Mouse (Mus musculus): Measurements from ENCODE around the gene Wnt16. TPM values are rescaled to one million over a fixed set of nuclear protein-coding genes. Genes with fewer than 3 reads are reported as not detected.

The Wnt16 gene
- polyA plus RNA-seq, 1 experiment from 2014 or later: not detected

GRCm38 (mm10) chr6:22282405-22282804 lies 5.6 kb upstream of the Wnt16 start:
- DNase-seq (no peak), ATAC-seq (no peak)
- H3K27ac ChIP-seq (ENCODE audit: low read depth): no peak overlapping the region
- no peak overlapping the region for H3K9ac ChIP-seq (replicated peaks)
- H3K27me3 ChIP-seq (ENCODE audit: insufficient read depth, low read length): 0 out of 2 replicates have a peak, but pooled peaks cover 2% of the 10 kb centered on the region
- no peak overlapping the region for H3K4me3 ChIP-seq (ENCODE audit: low read depth, low read length)
- no peak for TF ChIP-seq EP300 (IDR thresholded peaks at IDR 0.05; ENCODE audit: low read depth)
- no peak for TF ChIP-seq CTCF (IDR thresholded peaks at IDR 0.05; ENCODE audit: low read depth)
- 73% methylated on average over 4 of the region's 4 CpGs for WGBS (ENCODE audit: insufficient replicate concordance)
- no peak overlapping the region for H3K4me2 ChIP-seq (ENCODE audit: low read depth, low read length)
- no peaks in the 10 kb centered on the region for H3K36me3 ChIP-seq (replicated peaks; ENCODE audit: insufficient read depth, low read length)
- H3K9me3 ChIP-seq (ENCODE audit: low read length): no peaks in the 10 kb centered on the region
- peaks cover 10% of the 10 kb centered on the region for H3K4me1 ChIP-seq (ENCODE audit: insufficient read depth)

- H3K27ac ChIP-seq (ENCODE audit: low read depth): no peak overlapping the region
- DNase-seq: peak; percentile 27
- no peaks in the 10 kb centered on the region for H3K9me3 ChIP-seq (ENCODE audit: low read length)
- ATAC-seq: peak; percentile 15; the same call in 1 of the 2 replicates
- H3K36me3 ChIP-seq (replicated peaks; ENCODE audit: insufficient read depth, low read length): no peaks in the 10 kb centered on the region
- peaks cover 28% of the 10 kb centered on the region for H3K27me3 ChIP-seq (ENCODE audit: insufficient read depth, low read length)
- H3K4me3 ChIP-seq (ENCODE audit: low read depth, low read length): peak overlapping the region; percentile 31
- WGBS (ENCODE audit: insufficient replicate concordance): 3% methylated on average over 38 of the region's 38 CpGs
- peak overlapping the region; percentile 51 for H3K4me2 ChIP-seq (ENCODE audit: low read depth, low read length)
- H3K9ac ChIP-seq (replicated peaks): no peak overlapping the region
- H3K4me1 ChIP-seq (ENCODE audit: insufficient read depth): 0 out of 2 replicates have a peak, but pooled peaks cover 3% of the 10 kb centered on the region
- TF ChIP-seq EP300 (IDR thresholded peaks at IDR 0.05; ENCODE audit: low read depth) (no peak), CTCF (IDR thresholded peaks at IDR 0.05; ENCODE audit: low read depth) (peak; percentile 28)
Observed at GRCm38 (mm10) chr6:22288737-22289460, 872 bp downstream of the Wnt16 start.

GRCm38 (mm10) chr6:22289461-22290021 lies 1.5 kb downstream of the Wnt16 start:
- TF ChIP-seq CTCF (IDR thresholded peaks at IDR 0.05; ENCODE audit: low read depth): no peak
- TF ChIP-seq EP300 (IDR thresholded peaks at IDR 0.05; ENCODE audit: low read depth): no peak
- Histone ChIP-seq H3K4me2 (ENCODE audit: low read depth, low read length) (peak overlapping the region; percentile 51), H3K4me3 (ENCODE audit: low read depth, low read length) (peak overlapping the region; percentile 31), H3K36me3 (replicated peaks; ENCODE audit: insufficient read depth, low read length) (no peaks in the 10 kb centered on the region), H3K9ac (replicated peaks) (no peak overlapping the region), H3K4me1 (ENCODE audit: insufficient read depth) (0 out of 2 replicates have a peak, but pooled peaks cover 3% of the 10 kb centered on the region), H3K9me3 (ENCODE audit: low read length) (no peaks in the 10 kb centered on the region), H3K27ac (ENCODE audit: low read depth) (no peak overlapping the region), H3K27me3 (ENCODE audit: insufficient read depth, low read length) (peaks cover 28% of the 10 kb centered on the region)
- ATAC-seq: no peak
- no peak for DNase-seq
- WGBS (ENCODE audit: insufficient replicate concordance): 5% methylated on average over 21 of the region's 21 CpGs

GRCm38 (mm10) chr6:22290790-22291189 lies 2.8 kb downstream of the Wnt16 start:
- 69% methylated on average over 8 of the region's 8 CpGs for WGBS (ENCODE audit: insufficient replicate concordance)
- H3K9me3 ChIP-seq (ENCODE audit: low read length): no peaks in the 10 kb centered on the region
- no peak overlapping the region for H3K4me2 ChIP-seq (ENCODE audit: low read depth, low read length)
- H3K4me1 ChIP-seq (ENCODE audit: insufficient read depth): 0 out of 2 replicates have a peak, but pooled peaks cover 3% of the 10 kb centered on the region
- no peak overlapping the region for H3K27ac ChIP-seq (ENCODE audit: low read depth)
- DNase-seq: no peak
- H3K27me3 ChIP-seq (ENCODE audit: insufficient read depth, low read length): peaks cover 28% of the 10 kb centered on the region
- no peak overlapping the region for H3K4me3 ChIP-seq (ENCODE audit: low read depth, low read length)
- no peak overlapping the region for H3K9ac ChIP-seq (replicated peaks)
- H3K36me3 ChIP-seq (replicated peaks; ENCODE audit: insufficient read depth, low read length): no peaks in the 10 kb centered on the region
- TF ChIP-seq EP300 (IDR thresholded peaks at IDR 0.05; ENCODE audit: low read depth) (no peak), CTCF (IDR thresholded peaks at IDR 0.05; ENCODE audit: low read depth) (no peak)
- ATAC-seq: no peak

- ATAC-seq (no peak), DNase-seq (no peak)
- H3K27me3 ChIP-seq (ENCODE audit: insufficient read depth, low read length): peaks cover 26% of the 10 kb centered on the region
- no peak overlapping the region for H3K4me3 ChIP-seq (ENCODE audit: low read depth, low read length)
- TF ChIP-seq EP300 (IDR thresholded peaks at IDR 0.05; ENCODE audit: low read depth) (no peak), CTCF (IDR thresholded peaks at IDR 0.05; ENCODE audit: low read depth) (no peak)
- H3K36me3 ChIP-seq (replicated peaks; ENCODE audit: insufficient read depth, low read length): no peaks in the 10 kb centered on the region
- WGBS (ENCODE audit: insufficient replicate concordance): 47% methylated on average over 4 of the region's 4 CpGs
- no peak overlapping the region for H3K27ac ChIP-seq (ENCODE audit: low read depth)
- H3K4me1 ChIP-seq (ENCODE audit: insufficient read depth): 0 out of 2 replicates have a peak, but pooled peaks cover 3% of the 10 kb centered on the region
- H3K9ac ChIP-seq (replicated peaks): no peak overlapping the region
- no peak overlapping the region for H3K4me2 ChIP-seq (ENCODE audit: low read depth, low read length)
- no peaks in the 10 kb centered on the region for H3K9me3 ChIP-seq (ENCODE audit: low read length)
Observed at GRCm38 (mm10) chr6:22292056-22292455, 4.0 kb downstream of the Wnt16 start.

GRCm38 (mm10) chr6:22293922-22294321 lies 5.9 kb downstream of the Wnt16 start:
- DNase-seq (no peak), ATAC-seq (no peak)
- Histone ChIP-seq H3K9ac (replicated peaks) (no peak overlapping the region), H3K4me3 (ENCODE audit: low read depth, low read length) (no peak overlapping the region), H3K27ac (ENCODE audit: low read depth) (no peak overlapping the region), H3K4me2 (ENCODE audit: low read depth, low read length) (no peak overlapping the region), H3K9me3 (ENCODE audit: low read length) (no peaks in the 10 kb centered on the region), H3K36me3 (replicated peaks; ENCODE audit: insufficient read depth, low read length) (no peaks in the 10 kb centered on the region), H3K27me3 (ENCODE audit: insufficient read depth, low read length) (peaks cover 12% of the 10 kb centered on the region; the same call in 1 of the 2 replicates), H3K4me1 (ENCODE audit: insufficient read depth) (no peaks in the 10 kb centered on the region)
- TF ChIP-seq CTCF (IDR thresholded peaks at IDR 0.05; ENCODE audit: low read depth): no peak
- no peak for TF ChIP-seq EP300 (IDR thresholded peaks at IDR 0.05; ENCODE audit: low read depth)
- WGBS (ENCODE audit: insufficient replicate concordance): 60% methylated on average over 3 of the region's 3 CpGs
